Mouse (Mus musculus) ES-Bruce4 (cell line): ENCODE measurements at regions not wholly inside any gene's neighbourhood (a gene's known extent, or its start where the extent isn't known, plus 50 kb on each side); places are given as distances from the start of the nearest gene placed in this dataset.
A peak's percentile ranks its signal among the peaks of the same experiment; 100 is the strongest.

Experiments
- H3K27ac ChIP-seq: 2 replicates; pipeline ENCODE4 v1.5.1; 2012; ENCODE audit warnings: low read length, inconsistent platforms; ENCODE audit not compliant: insufficient read depth
- H3K27me3 ChIP-seq: 2 replicates; pipeline ENCODE4 v1.6.1; 2012; ENCODE audit warnings: mild to moderate bottlenecking, low read length, inconsistent platforms; ENCODE audit not compliant: control insufficient read depth, poor library complexity, insufficient read depth, severe bottlenecking
- H3K36me3 ChIP-seq: 2 replicates; pipeline ENCODE4 v1.6.1; 2012; ENCODE audit warnings: inconsistent platforms, mild to moderate bottlenecking, low read length, moderate library complexity; ENCODE audit not compliant: control insufficient read depth, poor library complexity, insufficient read depth, severe bottlenecking
- H3K4me1 ChIP-seq: one replicate; pipeline ENCODE4 v1.8.1; 2011; ENCODE audit warnings: low read length; ENCODE audit not compliant: control insufficient read depth, insufficient read depth
- H3K4me3 ChIP-seq: 2 replicates; pipeline ENCODE4 v1.5.1; 2011; ENCODE audit warnings: low read depth, mild to moderate bottlenecking, low read length
- H3K9ac ChIP-seq: 2 replicates; pipeline ENCODE4 v1.6.1; 2012; ENCODE audit warnings: low read depth, mild to moderate bottlenecking, inconsistent platforms; ENCODE audit not compliant: poor library complexity, severe bottlenecking
- H3K9me3 ChIP-seq: replicated peaks from 2 replicates; pipeline ENCODE4 v1.6.1; 2012; ENCODE audit warnings: mild to moderate bottlenecking, low read length, inconsistent platforms; ENCODE audit not compliant: control insufficient read depth, poor library complexity, insufficient read depth, severe bottlenecking
- CTCF ChIP-seq: IDR thresholded peaks from one replicate; pipeline ENCODE4 v1.8.1; 2011; ENCODE audit warnings: low read depth, low read length
- EP300 ChIP-seq: IDR thresholded peaks from 2 replicates; pipeline ENCODE4 v1.6.1; 2011; ENCODE audit warnings: low read depth, low read length; ENCODE audit not compliant: insufficient read depth
- POLR2A ChIP-seq: IDR thresholded peaks from one replicate; pipeline ENCODE4 v1.8.1; 2011; ENCODE audit warnings: low read length; ENCODE audit not compliant: insufficient read depth

GRCm38 (mm10) chr2:147846968-147847749 is 199.6 kb downstream of the Foxa2 start:
- TF ChIP-seq POLR2A, result no peak
- TF ChIP-seq EP300, result no peak
- peak; percentile 68 for TF ChIP-seq CTCF
- Histone ChIP-seq H3K9ac (no peak overlapping the region), H3K9me3 (no peaks in the 10 kb centered on the region), H3K27ac (no peak overlapping the region), H3K4me3 (no peak overlapping the region), H3K27me3 (no peaks in the 10 kb centered on the region), H3K4me1 (no peaks in the 10 kb centered on the region), H3K36me3 (no peaks in the 10 kb centered on the region)

GRCm38 (mm10) chr2:147845256-147845655 is 201.5 kb downstream of the Foxa2 start:
- Histone ChIP-seq H3K4me1 (no peaks in the 10 kb centered on the region), H3K9ac (no peak overlapping the region), H3K27ac (no peak overlapping the region), H3K9me3 (no peaks in the 10 kb centered on the region), H3K4me3 (no peak overlapping the region), H3K36me3 (no peaks in the 10 kb centered on the region), H3K27me3 (no peaks in the 10 kb centered on the region)
- no peak for TF ChIP-seq CTCF
- TF ChIP-seq POLR2A, result no peak
- no peak for TF ChIP-seq EP300

- Histone ChIP-seq H3K27me3 (no peaks in the 10 kb centered on the region), H3K4me1 (no peaks in the 10 kb centered on the region), H3K9me3 (no peaks in the 10 kb centered on the region), H3K27ac (no peak overlapping the region), H3K9ac (no peak overlapping the region), H3K4me3 (no peak overlapping the region), H3K36me3 (no peaks in the 10 kb centered on the region)
- TF ChIP-seq CTCF, result no peak
- no peak for TF ChIP-seq POLR2A
- no peak for TF ChIP-seq EP300
Observed at GRCm38 (mm10) chr2:147840936-147841335, 205.8 kb downstream of the Foxa2 start.

DNA sequence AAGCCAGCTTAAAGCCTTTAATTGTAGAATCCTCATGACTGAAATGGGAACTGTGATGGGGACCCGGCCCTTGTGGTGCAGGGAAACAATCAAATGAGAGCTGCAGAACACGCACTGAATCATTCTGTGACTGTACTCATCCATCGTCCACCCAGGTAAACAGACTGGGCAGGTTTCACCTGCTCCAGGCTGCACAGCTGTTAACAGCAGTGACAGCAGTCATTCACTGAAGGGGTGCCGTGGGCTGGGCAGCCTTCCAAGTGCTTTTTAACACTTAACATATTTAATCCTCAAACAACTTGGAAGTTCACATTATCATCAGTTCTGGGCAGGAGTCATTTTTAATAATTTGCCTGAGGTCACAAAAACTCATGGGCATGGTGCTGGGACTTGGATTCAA is 208.2 kb downstream of the Foxa2 start:
- no peaks in the 10 kb centered on the region for H3K4me1 ChIP-seq
- H3K36me3 ChIP-seq, result no peaks in the 10 kb centered on the region
- H3K27me3 ChIP-seq, result no peaks in the 10 kb centered on the region
- H3K9me3 ChIP-seq, result no peaks in the 10 kb centered on the region
- TF ChIP-seq POLR2A (no peak), EP300 (no peak)
- H3K9ac ChIP-seq, result no peak overlapping the region
- H3K4me3 ChIP-seq, result no peak overlapping the region
- no peak overlapping the region for H3K27ac ChIP-seq

DNA sequence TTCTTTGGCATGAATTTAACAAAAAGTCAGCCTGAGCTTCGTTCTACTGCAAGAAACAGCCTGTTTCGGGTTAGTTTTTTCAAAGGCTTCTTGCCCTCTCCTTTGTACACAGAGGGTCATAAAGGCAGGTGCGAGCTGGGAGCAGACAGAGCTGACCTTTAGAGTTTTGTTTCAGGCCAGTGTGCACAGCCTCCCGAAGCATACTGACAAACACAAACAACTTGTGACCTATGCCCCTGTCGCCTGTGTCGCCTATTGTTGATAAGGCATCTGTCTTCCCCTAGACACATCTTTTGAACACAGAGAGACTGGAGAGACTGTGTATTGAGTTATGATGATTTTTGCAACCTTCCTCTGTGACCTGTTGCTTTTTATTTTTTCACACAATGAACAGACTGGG is 216.2 kb downstream of the Foxa2 start:
- Histone ChIP-seq H3K4me1 (no peaks in the 10 kb centered on the region), H3K9me3 (no peaks in the 10 kb centered on the region), H3K27ac (no peak overlapping the region), H3K4me3 (no peak overlapping the region), H3K9ac (no peak overlapping the region), H3K36me3 (no peaks in the 10 kb centered on the region), H3K27me3 (no peaks in the 10 kb centered on the region)
- TF ChIP-seq CTCF (no peak), EP300 (no peak), POLR2A (no peak)

DNA sequence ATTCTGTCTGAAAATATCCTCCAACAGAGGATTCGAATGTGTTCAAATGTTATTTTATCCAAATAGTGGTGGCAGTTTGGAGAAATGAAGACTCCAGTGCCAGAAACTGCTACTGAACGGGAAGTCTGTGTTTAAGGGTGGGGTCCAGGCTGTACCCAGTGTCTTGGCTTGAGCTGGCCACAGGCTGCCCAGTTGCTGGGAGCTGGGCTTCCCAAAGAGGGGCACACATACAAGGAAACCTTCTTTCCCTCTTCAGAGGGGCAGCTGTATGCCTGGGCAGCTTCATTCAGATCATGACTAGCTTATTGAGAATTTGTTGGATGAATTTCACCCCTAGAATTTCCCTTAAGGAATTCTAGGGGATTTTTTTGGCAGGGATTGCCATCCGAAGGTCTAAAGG is 229.8 kb downstream of the Foxa2 start:
- Histone ChIP-seq H3K4me3 (no peak overlapping the region), H3K9me3 (no peaks in the 10 kb centered on the region), H3K9ac (no peak overlapping the region), H3K27ac (no peak overlapping the region), H3K4me1 (no peaks in the 10 kb centered on the region), H3K27me3 (no peaks in the 10 kb centered on the region), H3K36me3 (no peaks in the 10 kb centered on the region)
- no peak for TF ChIP-seq EP300
- TF ChIP-seq POLR2A, result no peak
- TF ChIP-seq CTCF, result no peak
